Mouse (Mus musculus) liver (tissue): ENCODE data around the gene Prdx3.
A peak's percentile ranks its signal among the peaks of the same experiment; 100 is the strongest.

Experiments
- DNase-seq: peaks from one replicate; pipeline ENCODE4 v3.0.0-alpha.2; 2020; ENCODE audit warnings: mixed read lengths

The Prdx3 gene

DNA sequence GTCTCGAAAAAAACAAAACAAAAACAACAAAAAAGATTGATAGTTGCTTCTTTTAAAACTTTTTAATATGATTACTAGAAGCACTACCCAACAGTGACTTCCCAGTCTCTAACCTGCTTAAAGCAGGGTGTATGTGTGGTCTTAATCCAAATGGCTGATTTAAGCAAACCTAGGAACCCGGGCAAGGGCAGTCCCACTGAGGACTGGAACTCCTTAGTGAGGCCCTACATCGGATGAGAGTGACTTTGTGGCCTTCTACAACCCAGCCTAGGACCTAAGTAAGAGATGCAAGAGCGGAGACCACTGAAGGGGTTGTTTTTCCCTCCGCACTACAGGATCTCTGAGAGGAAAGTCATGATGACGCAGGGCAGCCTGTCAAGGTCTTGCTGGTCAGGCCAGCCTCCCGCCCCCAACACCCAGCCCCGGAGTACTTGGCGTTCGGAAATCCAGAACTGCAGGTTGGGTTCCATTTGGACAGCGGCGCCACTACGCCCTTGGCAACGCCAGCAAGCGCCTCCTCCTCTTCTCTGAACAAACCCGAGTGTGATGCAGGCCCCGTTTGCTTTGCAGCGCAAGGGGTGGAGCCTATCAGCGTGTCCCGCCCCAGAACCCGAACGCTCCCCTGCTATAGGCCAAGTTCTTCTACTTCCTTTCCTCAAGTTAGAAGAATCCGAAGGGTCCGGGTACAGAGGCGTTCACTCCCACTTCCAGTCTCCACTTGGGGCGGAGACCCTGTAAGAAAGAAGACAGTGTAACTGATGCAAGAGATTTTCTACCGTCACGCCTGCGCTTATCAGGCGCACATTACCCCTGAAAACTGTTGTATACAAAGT, 13.3 kb downstream of the Prdx3 start, which contains the start of gene Sfxn4:
Sfxn4 (minus strand) TSS at position 612 of the 833 bp plus-strand sequence.
- peak; percentile 94 for DNase-seq

DNA sequence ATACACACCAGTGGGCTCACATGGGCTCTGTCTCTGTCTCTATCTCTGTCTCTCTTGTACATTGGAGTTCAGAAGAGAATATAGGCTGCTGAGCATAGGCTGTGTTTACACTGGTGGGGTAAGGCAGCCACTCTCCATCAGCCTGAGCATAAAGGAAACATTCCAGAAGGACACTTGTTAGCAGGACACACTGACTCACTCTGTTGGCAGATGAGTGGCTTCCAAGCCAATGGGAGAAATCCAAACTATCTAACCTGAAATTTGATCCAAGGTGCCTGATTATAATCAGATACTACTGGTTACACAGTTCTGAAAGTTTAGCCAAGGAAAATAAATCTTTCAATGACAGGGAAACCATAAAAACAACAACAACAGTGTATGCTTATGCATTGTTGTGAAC, 28.6 kb downstream of the Prdx3 start:
- no peak for DNase-seq

GRCm38 (mm10) chr19:60843324-60843723, 31.0 kb downstream of the Prdx3 start:
- DNase-seq = peak; percentile 21

GRCm38 (mm10) chr19:60837747-60838146, 36.6 kb downstream of the Prdx3 start:
- DNase-seq = peak; percentile 85

DNA sequence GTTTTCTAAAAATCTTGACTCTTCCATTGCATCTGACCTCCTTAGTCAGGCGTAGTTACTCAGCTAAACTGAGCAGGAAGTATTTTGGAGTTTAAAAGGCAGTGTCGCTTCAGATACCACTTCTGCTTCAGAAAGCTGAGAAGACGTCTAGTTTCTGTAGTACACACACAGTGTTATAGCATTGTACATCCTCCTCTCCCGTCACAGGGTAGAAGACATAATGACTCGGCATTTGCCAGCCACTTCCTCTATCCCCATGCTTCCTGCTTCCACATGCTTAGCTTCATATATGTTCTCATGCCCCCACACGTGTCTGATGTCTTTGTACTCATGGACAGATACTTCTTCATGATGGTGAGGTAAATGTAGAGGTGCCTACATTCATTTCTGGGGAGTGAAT, 55.7 kb downstream of the Prdx3 start:
- DNase-seq = no peak
